Mouse (Mus musculus): ENCODE results near the gene Mab21l1.

Mab21l1 gene

GRCm38 (mm10) chr3:55778764-55779730 lies 3.3 kb upstream of the Mab21l1 start:
- DNase-seq (ENCODE audit: low spot score): no peak

GRCm38 (mm10) chr3:55780120-55781070 lies 1.9 kb upstream of the Mab21l1 start:
- DNase-seq (ENCODE audit: low spot score): no peak

DNA sequence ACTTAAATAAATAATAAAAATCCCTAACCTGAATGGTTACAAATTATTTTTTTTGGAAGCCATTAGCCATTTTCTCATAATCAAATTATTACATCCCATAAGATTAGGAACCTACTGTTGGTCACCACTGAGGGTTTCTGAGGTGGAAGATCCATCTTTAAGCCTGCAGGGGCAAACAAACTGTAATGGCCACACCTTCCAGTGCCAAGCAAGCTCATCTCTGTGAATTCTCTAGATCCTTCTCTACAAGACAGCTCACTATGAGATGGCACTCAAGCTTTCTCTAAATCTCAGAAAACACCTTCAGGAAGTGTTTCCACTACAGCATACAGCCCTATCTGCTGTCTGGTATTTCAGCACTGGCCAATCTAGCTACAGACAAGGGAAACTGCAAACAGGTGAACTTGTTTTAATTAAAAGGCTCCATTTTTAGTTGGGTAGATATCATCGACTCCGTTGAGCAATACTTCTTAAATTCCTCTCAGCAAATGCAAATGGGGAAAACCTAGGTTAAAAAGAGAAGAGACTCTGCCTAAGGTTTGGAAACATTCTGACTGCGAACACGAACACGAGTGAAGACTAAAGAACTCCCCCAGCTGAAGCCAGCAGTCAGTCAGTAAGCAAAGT lies 768 bp upstream of the Mab21l1 start:
- DNase-seq (ENCODE audit: low spot score): no peak

DNA sequence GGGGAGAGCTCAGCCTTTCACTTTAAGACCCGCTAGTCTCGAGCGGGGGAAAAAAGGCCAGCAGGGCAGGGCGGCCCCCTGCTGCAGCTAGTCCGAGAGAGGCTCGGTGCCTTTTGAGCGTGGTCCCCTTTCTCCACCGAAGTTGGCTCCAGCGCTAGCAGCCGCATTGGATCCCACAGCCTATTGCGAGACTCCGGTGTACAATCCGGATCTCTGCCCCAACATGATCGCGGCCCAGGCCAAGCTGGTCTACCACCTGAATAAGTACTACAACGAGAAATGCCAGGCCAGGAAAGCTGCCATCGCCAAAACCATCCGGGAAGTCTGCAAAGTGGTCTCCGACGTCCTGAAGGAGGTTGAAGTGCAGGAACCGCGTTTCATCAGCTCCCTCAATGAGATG lies 461 bp downstream of the Mab21l1 start:
- no peak for DNase-seq (ENCODE audit: low spot score)

DNA sequence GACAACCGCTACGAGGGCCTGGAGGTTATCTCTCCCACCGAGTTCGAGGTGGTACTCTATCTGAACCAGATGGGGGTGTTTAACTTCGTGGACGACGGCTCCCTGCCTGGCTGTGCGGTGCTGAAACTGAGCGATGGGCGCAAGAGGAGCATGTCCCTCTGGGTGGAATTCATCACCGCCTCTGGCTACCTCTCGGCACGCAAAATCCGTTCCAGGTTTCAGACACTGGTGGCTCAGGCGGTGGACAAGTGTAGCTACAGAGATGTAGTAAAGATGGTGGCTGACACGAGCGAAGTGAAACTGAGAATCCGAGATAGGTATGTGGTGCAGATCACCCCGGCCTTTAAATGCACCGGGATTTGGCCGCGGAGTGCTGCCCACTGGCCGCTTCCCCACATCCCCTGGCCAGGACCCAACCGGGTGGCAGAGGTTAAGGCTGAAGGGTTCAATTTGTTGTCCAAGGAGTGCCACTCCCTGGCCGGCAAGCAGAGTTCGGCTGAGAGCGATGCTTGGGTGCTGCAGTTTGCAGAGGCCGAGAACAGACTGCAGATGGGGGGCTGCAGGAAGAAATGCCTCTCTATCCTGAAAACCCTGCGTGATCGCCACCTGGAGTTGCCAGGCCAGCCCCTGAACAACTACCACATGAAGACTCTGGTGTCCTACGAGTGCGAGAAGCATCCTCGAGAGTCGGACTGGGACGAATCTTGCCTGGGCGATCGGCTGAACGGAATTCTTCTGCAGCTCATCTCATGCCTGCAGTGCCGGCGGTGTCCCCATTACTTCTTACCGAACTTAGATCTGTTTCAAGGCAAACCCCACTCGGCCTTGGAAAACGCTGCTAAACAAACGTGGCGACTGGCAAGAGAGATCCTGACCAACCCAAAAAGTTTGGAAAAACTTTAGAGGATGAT lies 1.1 kb downstream of the Mab21l1 start:
- no peak for DNase-seq (ENCODE audit: low spot score)

DNA sequence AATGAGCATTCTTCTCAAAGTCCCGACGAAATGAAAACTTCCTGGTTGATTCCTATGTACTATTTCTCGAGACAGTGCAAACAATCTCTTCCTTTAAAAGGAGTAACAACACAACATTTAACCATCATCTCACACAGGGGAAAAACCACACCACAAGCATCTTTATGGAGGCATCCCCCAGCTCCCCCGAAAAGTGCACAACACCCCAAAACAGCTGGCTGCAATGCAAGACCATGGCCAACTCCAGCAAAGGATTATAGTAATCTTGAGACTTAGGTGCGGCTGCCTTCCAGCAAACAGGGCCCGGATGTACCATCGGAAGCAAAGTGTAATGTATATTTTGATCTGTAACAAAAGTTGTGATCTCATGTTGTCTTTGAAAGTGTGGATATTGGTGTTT lies 1.8 kb downstream of the Mab21l1 start:
- DNase-seq (ENCODE audit: low spot score): no peak

- no peak for DNase-seq (ENCODE audit: low spot score)
Observed at GRCm38 (mm10) chr3:55785266-55785980, 3.1 kb downstream of the Mab21l1 start.

- DNase-seq (ENCODE audit: low spot score): no peak
Observed at GRCm38 (mm10) chr3:55785981-55786725, 3.8 kb downstream of the Mab21l1 start.

GRCm38 (mm10) chr3:55786835-55787486 lies 4.7 kb downstream of the Mab21l1 start:
- DNase-seq (ENCODE audit: low spot score): no peak

DNA sequence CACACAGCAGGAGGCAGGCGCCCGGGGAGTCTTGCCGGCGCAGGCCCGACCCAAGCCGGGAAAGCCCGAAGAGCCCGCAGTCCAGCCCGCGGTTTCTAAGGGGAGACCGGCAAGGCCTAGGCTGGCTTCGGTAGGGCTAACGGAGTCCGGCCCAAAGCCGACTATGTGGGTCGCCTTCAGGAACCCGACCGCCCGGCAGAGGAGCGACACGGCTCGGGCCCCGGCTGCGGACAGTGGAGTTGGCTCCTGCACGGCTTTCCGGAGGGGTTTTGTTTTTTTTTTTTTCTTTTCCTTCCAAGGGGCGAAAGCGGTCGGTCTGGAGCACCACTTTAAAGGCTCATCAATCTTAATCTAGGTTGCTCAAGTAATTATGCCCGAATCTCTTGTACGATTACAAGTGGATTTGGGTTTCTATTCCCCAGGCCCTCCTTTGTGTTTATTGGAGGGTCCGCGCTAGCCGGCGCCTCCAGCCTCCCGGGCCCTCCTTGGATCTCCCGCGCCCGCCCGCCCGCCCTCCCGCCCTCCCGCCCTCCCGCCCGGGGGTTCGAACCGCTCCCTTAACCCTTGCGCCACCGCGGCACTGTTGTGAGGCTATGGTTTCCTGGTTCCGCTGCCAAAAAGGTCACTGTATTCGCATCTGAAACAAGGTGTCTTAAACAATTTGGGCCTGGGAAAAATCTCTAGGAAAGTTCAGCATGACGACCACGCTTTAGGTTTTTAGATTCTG lies 5.3 kb downstream of the Mab21l1 start:
- no peak for DNase-seq (ENCODE audit: low spot score)

- no peak for DNase-seq (ENCODE audit: low spot score)
Observed at GRCm38 (mm10) chr3:55788214-55788586, 5.9 kb downstream of the Mab21l1 start.

DNA sequence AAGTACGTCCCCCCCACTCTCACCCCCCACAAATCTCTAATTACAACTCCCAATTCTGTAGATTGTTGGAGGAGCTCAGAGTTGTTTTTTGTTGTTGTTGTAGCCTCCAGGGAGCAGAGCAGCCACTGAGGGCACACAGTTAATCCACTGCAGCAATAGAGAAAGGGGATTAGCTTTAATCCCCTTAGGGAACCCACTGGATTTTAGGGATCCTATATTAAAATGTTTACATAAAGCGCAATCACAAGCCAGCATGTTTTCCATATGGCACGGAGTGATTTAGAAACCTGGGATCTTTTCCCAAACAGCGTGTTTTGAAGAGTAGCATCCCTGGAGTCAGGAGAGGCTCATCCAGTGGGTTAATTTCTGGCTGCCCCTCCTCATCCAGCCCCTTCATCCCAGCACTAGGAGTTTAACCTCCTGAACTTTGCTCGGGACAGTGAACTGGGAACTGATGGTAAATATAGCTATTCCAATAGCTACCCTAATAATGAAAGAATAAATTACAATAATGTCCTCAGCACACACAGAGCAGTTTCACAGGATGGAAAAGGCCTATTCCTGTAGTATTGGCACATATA lies 6.4 kb downstream of the Mab21l1 start:
- no peak for DNase-seq (ENCODE audit: low spot score)

- no peak for DNase-seq (ENCODE audit: low spot score)
Observed at GRCm38 (mm10) chr3:55789856-55790255, 7.5 kb downstream of the Mab21l1 start.

GRCm38 (mm10) chr3:55790609-55791008 lies 8.3 kb downstream of the Mab21l1 start:
- DNase-seq (ENCODE audit: low spot score): no peak

- no peak for DNase-seq (ENCODE audit: low spot score)
Observed at GRCm38 (mm10) chr3:55792251-55792650, 9.9 kb downstream of the Mab21l1 start.

DNA sequence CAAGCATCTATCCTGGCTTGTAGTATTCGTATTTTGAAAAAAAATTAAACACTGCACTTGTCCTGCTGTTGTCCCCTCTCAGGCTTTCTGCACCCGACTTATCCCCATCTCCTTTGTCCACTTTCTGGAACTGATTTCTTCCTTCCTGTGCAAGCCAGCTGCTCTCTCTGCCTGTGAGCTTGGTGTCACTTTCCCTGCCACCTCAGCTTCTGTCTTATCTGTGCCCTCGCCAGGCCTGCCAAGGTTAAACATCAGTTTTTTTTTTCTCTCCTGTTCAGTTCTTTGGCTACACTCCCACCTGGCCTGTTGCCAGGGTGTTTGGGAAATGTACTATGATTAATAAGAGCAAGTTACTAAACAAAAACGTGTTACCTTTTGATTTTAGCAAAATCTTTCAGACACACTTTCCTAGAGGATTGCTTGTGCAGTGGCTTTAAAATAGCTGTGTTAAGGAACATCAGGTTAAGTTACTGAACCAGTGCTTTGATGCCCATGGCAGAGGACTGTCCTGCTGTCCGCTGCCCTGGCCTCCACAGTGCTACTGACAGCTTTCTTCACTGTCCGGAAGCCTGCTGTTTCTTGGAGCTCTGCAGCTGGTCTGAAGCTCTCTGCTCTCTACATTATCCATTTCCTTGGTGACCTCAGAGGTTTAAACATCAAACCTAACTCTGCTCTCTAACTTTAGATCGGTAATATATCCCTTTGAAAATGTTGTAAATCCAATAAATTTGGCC lies 11.7 kb downstream of the Mab21l1 start:
- no peak for DNase-seq (ENCODE audit: low spot score)

DNA sequence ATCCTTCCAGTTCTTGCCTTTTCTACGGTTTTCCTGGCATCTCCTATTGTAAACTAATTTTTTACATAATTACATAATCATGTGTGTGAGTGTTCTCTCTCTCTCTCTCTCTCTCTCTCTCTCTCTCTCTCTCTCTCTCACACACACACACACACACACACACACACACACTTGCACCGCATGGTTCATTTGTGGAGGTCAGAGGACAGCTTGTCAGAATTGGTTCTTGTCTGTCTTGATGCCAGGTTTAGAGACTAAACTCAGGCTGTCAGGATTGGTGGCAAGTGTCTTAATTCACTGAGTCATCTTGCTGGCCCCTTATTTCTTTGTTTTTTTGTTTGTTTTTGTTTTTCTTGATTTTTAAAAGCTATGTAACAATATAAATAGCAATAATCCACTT lies 12.5 kb downstream of the Mab21l1 start:
- DNase-seq (ENCODE audit: low spot score): no peak

All from spleen, adult 12 weeks (tissue).